Mouse (Mus musculus) small intestine, adult 2 months (tissue): ENCODE results near the gene Prpf31.

Source experiments
- CTCF ChIP-seq: fragments of 200-500 bp; IDR thresholded peaks from 2 replicates; pipeline ENCODE4 v1.5.1; 2012; ENCODE audit warnings: low read depth, mild to moderate bottlenecking, control low read depth, inconsistent platforms, low read length, moderate library complexity, mixed read lengths; ENCODE audit not compliant: insufficient replicate concordance, insufficient read length; ENCODE audit errors: extremely low read depth
- POLR2A ChIP-seq: fragments of 200-500 bp; IDR thresholded peaks from 2 replicates; pipeline ENCODE4 v1.6.1; 2012; ENCODE audit warnings: low read depth, mild to moderate bottlenecking, control low read depth, inconsistent platforms, low read length, moderate library complexity

DNA sequence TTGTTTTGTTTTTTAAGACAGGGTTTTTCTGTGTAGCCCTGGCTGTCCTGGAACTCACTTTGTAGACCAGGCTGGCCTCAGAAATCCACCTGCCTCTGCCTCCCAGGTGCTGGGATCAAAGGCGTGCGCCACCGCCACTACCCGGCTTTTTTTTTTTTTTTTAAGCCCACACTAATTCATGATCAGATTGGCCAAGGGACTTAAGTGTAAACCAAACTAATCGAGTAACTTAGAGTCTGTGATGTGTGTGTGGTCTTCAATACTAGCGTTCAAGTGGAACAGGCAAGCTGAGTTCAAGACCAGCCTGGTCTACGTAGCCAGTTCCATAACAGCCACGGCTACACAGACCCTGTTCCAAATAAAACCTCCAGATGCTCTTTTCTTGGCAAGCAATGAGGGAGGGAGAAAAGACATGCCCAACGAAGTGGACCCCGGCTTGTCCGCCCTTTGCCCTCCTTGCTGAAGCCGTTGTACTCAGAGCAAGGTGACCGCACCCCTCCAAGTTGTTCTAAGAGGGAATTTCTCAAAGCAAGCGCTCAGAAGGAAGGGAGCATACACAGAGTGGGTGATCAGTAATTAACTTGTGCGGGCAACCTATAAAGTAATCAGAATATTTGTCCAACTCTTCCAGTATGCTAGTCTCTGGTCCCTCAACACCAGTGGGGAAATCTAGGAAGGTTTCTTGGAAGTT, 34.9 kb downstream of the Prpf31 start:
- TF ChIP-seq CTCF, result no peak
- TF ChIP-seq POLR2A, result no peak
